Mouse (Mus musculus): ENCODE data around the gene Fkrp. TPM values are rescaled to one million over a fixed set of nuclear protein-coding genes. Genes with fewer than 3 reads are reported as not detected.

The Fkrp gene
- polyA plus RNA-seq, 1 experiment: 7.2 TPM

GRCm38 (mm10) chr7:16840109-16840491, 23.6 kb upstream of the Fkrp start:
- no peak overlapping the region for H3K4me3 ChIP-seq (replicated peaks; ENCODE audit: control insufficient read depth, low read depth, low read length)
- no peak for TF ChIP-seq POLR2A (IDR thresholded peaks at IDR 0.05; ENCODE audit: borderline replicate concordance, control insufficient read depth, low read depth, low read length)
- no peak for TF ChIP-seq CTCF (IDR thresholded peaks at IDR 0.05; ENCODE audit: control insufficient read depth, insufficient read depth, low read length)
- WGBS: 89% methylated on average over 2 of the region's 2 CpGs
- H3K27ac ChIP-seq (ENCODE audit: control insufficient read depth, insufficient read depth, low read depth, low read length, poor library complexity): no peak overlapping the region
- peaks cover 13% of the 10 kb centered on the region for H3K4me1 ChIP-seq (ENCODE audit: control insufficient read depth, insufficient read depth, low read length)

DNA sequence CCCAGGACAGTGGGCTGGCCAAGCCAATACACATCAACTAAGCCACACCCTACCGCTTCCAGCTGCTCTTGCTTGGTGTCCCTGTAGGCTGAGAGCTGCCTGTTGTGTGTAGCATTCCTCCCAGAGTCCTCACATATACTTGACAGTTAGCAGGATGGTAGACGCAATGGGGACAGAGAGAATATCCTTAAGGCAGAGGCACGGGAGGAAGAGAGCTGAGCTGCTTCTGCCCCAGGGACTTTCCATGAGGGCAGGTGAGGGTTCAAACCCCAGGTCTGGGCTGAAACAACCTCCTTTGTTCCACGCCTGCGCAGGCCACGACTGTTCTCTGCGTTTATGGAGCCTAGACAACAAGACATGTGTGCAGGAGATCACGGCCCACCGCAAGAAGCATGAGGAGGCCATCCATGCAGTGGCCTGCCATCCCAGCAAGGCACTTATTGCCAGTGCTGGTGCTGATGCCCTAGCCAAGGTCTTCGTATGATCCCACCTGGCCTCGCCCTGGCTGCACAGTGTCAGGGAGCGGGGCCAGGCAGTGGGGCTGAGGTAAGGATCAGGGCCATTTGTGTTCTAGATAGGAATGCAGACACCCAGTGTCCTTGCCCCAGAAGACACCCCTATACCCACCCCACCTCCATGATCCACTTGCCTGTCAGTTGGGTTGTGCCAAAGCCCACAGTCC, 23.0 kb upstream of the Fkrp start:
- 89% methylated on average over 12 of the region's 12 CpGs for WGBS
- no peak overlapping the region for H3K27ac ChIP-seq (ENCODE audit: control insufficient read depth, insufficient read depth, low read depth, low read length, poor library complexity)
- TF ChIP-seq POLR2A (IDR thresholded peaks at IDR 0.05; ENCODE audit: borderline replicate concordance, control insufficient read depth, low read depth, low read length): no peak
- no peak; the same call in 1 of the 2 replicates for TF ChIP-seq CTCF (IDR thresholded peaks at IDR 0.05; ENCODE audit: control insufficient read depth, insufficient read depth, low read length)
- no peak overlapping the region for H3K4me3 ChIP-seq (replicated peaks; ENCODE audit: control insufficient read depth, low read depth, low read length)
- peaks cover 13% of the 10 kb centered on the region for H3K4me1 ChIP-seq (ENCODE audit: control insufficient read depth, insufficient read depth, low read length)

GRCm38 (mm10) chr7:16838804-16839426, 22.4 kb upstream of the Fkrp start:
- Histone ChIP-seq H3K4me1 (ENCODE audit: control insufficient read depth, insufficient read depth, low read length) (peaks cover 13% of the 10 kb centered on the region), H3K4me3 (replicated peaks; ENCODE audit: control insufficient read depth, low read depth, low read length) (no peak overlapping the region), H3K27ac (ENCODE audit: control insufficient read depth, insufficient read depth, low read depth, low read length, poor library complexity) (no peak overlapping the region)
- WGBS: 69% methylated on average over 6 of the region's 6 CpGs
- TF ChIP-seq POLR2A (IDR thresholded peaks at IDR 0.05; ENCODE audit: borderline replicate concordance, control insufficient read depth, low read depth, low read length) (no peak), CTCF (IDR thresholded peaks at IDR 0.05; ENCODE audit: control insufficient read depth, insufficient read depth, low read length) (no peak)

GRCm38 (mm10) chr7:16837916-16838803, 21.6 kb upstream of the Fkrp start:
- H3K27ac ChIP-seq (ENCODE audit: control insufficient read depth, insufficient read depth, low read depth, low read length, poor library complexity): peak overlapping the region; percentile 2
- 66% methylated on average over 18 of the region's 18 CpGs for WGBS

DNA sequence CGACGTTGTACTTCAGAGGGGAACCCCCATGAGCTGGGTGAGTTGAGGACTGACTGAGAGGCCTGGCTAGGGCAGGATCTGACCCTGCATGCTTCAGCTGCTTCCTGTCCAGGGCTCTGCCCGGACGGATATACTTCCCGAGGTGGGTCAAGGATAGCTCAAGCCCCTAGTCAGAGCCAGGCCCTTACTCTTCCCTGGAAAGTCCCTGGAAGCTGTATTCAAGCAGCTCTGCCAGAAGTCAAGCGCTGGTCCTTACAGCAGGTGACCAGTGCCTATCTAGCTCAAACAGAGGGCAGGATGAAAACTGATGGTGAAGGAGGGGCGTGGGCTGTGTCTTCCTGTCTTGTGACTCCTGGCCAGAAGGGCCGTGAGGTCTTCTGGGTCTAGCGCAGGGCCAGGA, 13.9 kb upstream of the Fkrp start:
- no peak overlapping the region for H3K27ac ChIP-seq (ENCODE audit: control insufficient read depth, insufficient read depth, low read depth, low read length, poor library complexity)
- H3K4me1 ChIP-seq (ENCODE audit: control insufficient read depth, insufficient read depth, low read length): peaks cover 9% of the 10 kb centered on the region
- no peak overlapping the region for H3K4me3 ChIP-seq (replicated peaks; ENCODE audit: control insufficient read depth, low read depth, low read length)
- WGBS: 85% methylated on average over 9 of the region's 9 CpGs
- TF ChIP-seq CTCF (IDR thresholded peaks at IDR 0.05; ENCODE audit: control insufficient read depth, insufficient read depth, low read length): no peak
- TF ChIP-seq POLR2A (IDR thresholded peaks at IDR 0.05; ENCODE audit: borderline replicate concordance, control insufficient read depth, low read depth, low read length): no peak

More at GRCm38 (mm10) chr7:16837916-16838803, 21.6 kb upstream of the Fkrp start:
- Histone ChIP-seq H3K4me3 (replicated peaks; ENCODE audit: control insufficient read depth, low read depth, low read length) (peak overlapping the region; percentile 19), H3K4me1 (ENCODE audit: control insufficient read depth, insufficient read depth, low read length) (peaks cover 13% of the 10 kb centered on the region)
- peak; percentile 23; the same call in 1 of the 2 replicates for TF ChIP-seq POLR2A (IDR thresholded peaks at IDR 0.05; ENCODE audit: borderline replicate concordance, control insufficient read depth, low read depth, low read length)
- no peak for TF ChIP-seq CTCF (IDR thresholded peaks at IDR 0.05; ENCODE audit: control insufficient read depth, insufficient read depth, low read length)

GRCm38 (mm10) chr7:16827274-16827673, 10.7 kb upstream of the Fkrp start:
- 20% methylated on average over 4 of the region's 4 CpGs for WGBS
- H3K4me3 ChIP-seq (replicated peaks; ENCODE audit: control insufficient read depth, low read depth, low read length): no peak overlapping the region
- H3K27ac ChIP-seq (ENCODE audit: control insufficient read depth, insufficient read depth, low read depth, low read length, poor library complexity): no peak overlapping the region
- TF ChIP-seq CTCF (IDR thresholded peaks at IDR 0.05; ENCODE audit: control insufficient read depth, insufficient read depth, low read length): no peak
- TF ChIP-seq POLR2A (IDR thresholded peaks at IDR 0.05; ENCODE audit: borderline replicate concordance, control insufficient read depth, low read depth, low read length): no peak
- H3K4me1 ChIP-seq (ENCODE audit: control insufficient read depth, insufficient read depth, low read length): peaks cover 9% of the 10 kb centered on the region

GRCm38 (mm10) chr7:16826571-16826970, 10.0 kb upstream of the Fkrp start:
- 18% methylated on average over 5 of the region's 5 CpGs for WGBS
- TF ChIP-seq CTCF (IDR thresholded peaks at IDR 0.05; ENCODE audit: control insufficient read depth, insufficient read depth, low read length) (no peak), POLR2A (IDR thresholded peaks at IDR 0.05; ENCODE audit: borderline replicate concordance, control insufficient read depth, low read depth, low read length) (no peak)
- Histone ChIP-seq H3K4me1 (ENCODE audit: control insufficient read depth, insufficient read depth, low read length) (peaks cover 9% of the 10 kb centered on the region), H3K27ac (ENCODE audit: control insufficient read depth, insufficient read depth, low read depth, low read length, poor library complexity) (no peak overlapping the region), H3K4me3 (replicated peaks; ENCODE audit: control insufficient read depth, low read depth, low read length) (no peak overlapping the region)

GRCm38 (mm10) chr7:16825785-16826184, 9.3 kb upstream of the Fkrp start:
- peaks cover 11% of the 10 kb centered on the region for H3K4me1 ChIP-seq (ENCODE audit: control insufficient read depth, insufficient read depth, low read length)
- no peak overlapping the region for H3K27ac ChIP-seq (ENCODE audit: control insufficient read depth, insufficient read depth, low read depth, low read length, poor library complexity)
- 68% methylated on average over 10 of the region's 10 CpGs for WGBS
- no peak for TF ChIP-seq POLR2A (IDR thresholded peaks at IDR 0.05; ENCODE audit: borderline replicate concordance, control insufficient read depth, low read depth, low read length)
- TF ChIP-seq CTCF (IDR thresholded peaks at IDR 0.05; ENCODE audit: control insufficient read depth, insufficient read depth, low read length): peak; percentile 41
- no peak overlapping the region for H3K4me3 ChIP-seq (replicated peaks; ENCODE audit: control insufficient read depth, low read depth, low read length)
